Mouse (Mus musculus): ENCODE measurements around the gene Fam173b. TPM values are rescaled to one million over a fixed set of nuclear protein-coding genes. Genes with fewer than 3 reads are reported as not detected.
A peak's percentile ranks its signal among the peaks of the same experiment; 100 is the strongest.

The Fam173b gene
- polyA plus RNA-seq, 1 experiment from 2014 or later: 11.5 TPM

DNA sequence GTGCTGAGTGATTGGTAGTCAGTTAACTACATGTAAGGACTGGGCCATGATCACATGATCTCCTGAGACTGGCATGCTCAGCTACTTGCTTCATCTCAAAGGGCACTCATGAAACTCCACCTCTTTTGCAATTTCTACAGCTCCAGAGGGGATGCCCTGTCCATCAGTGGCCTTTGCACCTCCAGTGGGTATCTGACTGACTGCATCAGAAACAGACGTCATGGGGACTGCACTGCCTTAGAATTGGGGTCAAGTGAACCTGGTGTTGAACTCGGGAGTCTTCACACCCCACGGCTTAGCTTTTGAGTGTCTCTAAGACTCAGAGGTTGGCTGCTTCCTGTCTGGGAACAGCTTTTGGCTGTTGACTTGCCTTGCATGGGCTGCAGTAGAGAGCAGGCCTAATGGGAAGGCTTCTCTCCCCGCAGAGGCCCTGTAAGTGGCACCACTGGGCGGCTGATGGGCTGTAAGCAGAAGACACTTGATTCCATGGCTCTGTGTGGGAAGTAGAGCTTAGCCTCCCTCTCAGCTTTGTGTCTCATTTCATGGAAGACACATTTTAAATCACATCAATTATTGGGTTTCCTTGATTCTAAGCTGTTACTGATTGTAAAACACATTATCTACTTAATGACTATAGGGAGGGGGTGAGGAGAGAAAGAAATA, 58.6 kb downstream of the Fam173b start:
- peak; percentile 55; the same call in 1 of the 2 replicates for ATAC-seq (ENCODE audit: low FRiP score)
- Histone ChIP-seq H3K4me1 (replicated peaks) (0 out of 2 replicates have a peak, but pooled peaks cover 7% of the 10 kb centered on the region), H3K27ac (peak overlapping the region; percentile 62), H3K4me2 (no peak overlapping the region), H3K9me3 (no peaks in the 10 kb centered on the region), H3K4me3 (no peak overlapping the region), H3K9ac (no peak overlapping the region), H3K27me3 (no peaks in the 10 kb centered on the region), H3K36me3 (no peaks in the 10 kb centered on the region)
- WGBS: 84% methylated on average over 5 of the region's 5 CpGs

GRCm38 (mm10) chr15:31660844-31661243, 59.2 kb downstream of the Fam173b start:
- 0 out of 2 replicates have a peak, but pooled peaks have one; percentile 44 for ATAC-seq (ENCODE audit: low FRiP score)
- Histone ChIP-seq H3K4me1 (replicated peaks) (0 out of 2 replicates have a peak, but pooled peaks cover 7% of the 10 kb centered on the region), H3K9ac (no peak overlapping the region), H3K4me3 (no peak overlapping the region), H3K9me3 (no peaks in the 10 kb centered on the region), H3K27ac (peak overlapping the region; percentile 66), H3K36me3 (no peaks in the 10 kb centered on the region), H3K4me2 (no peak overlapping the region), H3K27me3 (no peaks in the 10 kb centered on the region)
- 64% methylated on average over 9 of the region's 9 CpGs for WGBS

- Histone ChIP-seq H3K4me3 (no peak overlapping the region), H3K27me3 (no peaks in the 10 kb centered on the region), H3K4me2 (no peak overlapping the region), H3K9me3 (no peaks in the 10 kb centered on the region), H3K36me3 (no peaks in the 10 kb centered on the region), H3K9ac (no peak overlapping the region), H3K27ac (no peak overlapping the region), H3K4me1 (replicated peaks) (0 out of 2 replicates have a peak, but pooled peaks cover 7% of the 10 kb centered on the region)
- 50% methylated on average over 4 of the region's 4 CpGs for WGBS
- ATAC-seq (ENCODE audit: low FRiP score): no peak
These were observed 60.1 kb downstream of the Fam173b start for GRCm38 (mm10) chr15:31661802-31662201.

DNA sequence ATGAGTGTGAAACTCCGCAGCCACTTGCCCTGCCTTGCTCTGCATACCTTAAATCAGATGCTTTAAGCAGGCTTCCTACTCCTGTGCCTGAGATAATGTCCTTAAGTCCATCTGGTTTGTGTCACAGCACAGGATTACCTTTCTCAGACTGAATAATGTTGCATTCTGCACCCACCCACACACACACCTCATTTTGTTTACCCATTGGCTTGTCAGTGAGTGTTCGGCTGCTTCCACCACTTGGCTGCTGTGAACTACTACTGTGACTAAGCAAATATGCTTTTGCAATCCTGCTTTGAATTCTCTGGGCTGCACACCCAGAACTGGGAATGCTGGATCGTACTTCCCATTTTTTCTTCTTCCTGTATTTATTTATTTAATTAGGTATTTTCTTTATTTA, 61.4 kb downstream of the Fam173b start:
- ATAC-seq (ENCODE audit: low FRiP score): no peak
- Histone ChIP-seq H3K27me3 (no peaks in the 10 kb centered on the region), H3K27ac (no peak overlapping the region), H3K4me3 (no peak overlapping the region), H3K9me3 (no peaks in the 10 kb centered on the region), H3K9ac (no peak overlapping the region), H3K36me3 (no peaks in the 10 kb centered on the region), H3K4me2 (no peak overlapping the region), H3K4me1 (replicated peaks) (0 out of 2 replicates have a peak, but pooled peaks cover 7% of the 10 kb centered on the region)
- 91% methylated on average over 3 of the region's 3 CpGs for WGBS

Other genes starting within 250 kb of the Fam173b start
- gene Ankrd33b, start 234.1 kb upstream of the Fam173b start, polyA plus RNA-seq (2015; fragmentation: Nextera tagmentation; extraction: Ambion mirVana): 0.71 and 1.5 TPM in 2 replicates
- 1.4 and 2.5 TPM in 2 replicates for gene Ropn1l, start 148.1 kb upstream of the Fam173b start, polyA plus RNA-seq (2015; fragmentation: Nextera tagmentation; extraction: Ambion mirVana)
- gene March6, start 70.8 kb upstream of the Fam173b start, polyA plus RNA-seq (2015; fragmentation: Nextera tagmentation; extraction: Ambion mirVana): 68.2 and 69.6 TPM in 2 replicates
- gene Cmbl, start 36.5 kb upstream of the Fam173b start, polyA plus RNA-seq (2015; fragmentation: Nextera tagmentation; extraction: Ambion mirVana): 5.9 and 6.1 TPM in 2 replicates
- gene Cct5, start within 50 bp of the Fam173b start, polyA plus RNA-seq (2015; fragmentation: Nextera tagmentation; extraction: Ambion mirVana): 509 and 525 TPM in 2 replicates

Data from hindbrain, embryonic 13.5 days (tissue).